Mouse (Mus musculus): Measurements from ENCODE around the gene Dnaja3. TPM values are rescaled to one million over a fixed set of nuclear protein-coding genes. Genes with fewer than 3 reads are reported as not detected.
"Not testable (repeated sequence)": the region's sequence is repeated elsewhere in the genome, so short reads cannot be mapped to it uniquely, and the experiment has no call there.

Dnaja3 gene
- polyA plus RNA-seq, 1 experiment from 2014 or later = 60.7 TPM

DNA sequence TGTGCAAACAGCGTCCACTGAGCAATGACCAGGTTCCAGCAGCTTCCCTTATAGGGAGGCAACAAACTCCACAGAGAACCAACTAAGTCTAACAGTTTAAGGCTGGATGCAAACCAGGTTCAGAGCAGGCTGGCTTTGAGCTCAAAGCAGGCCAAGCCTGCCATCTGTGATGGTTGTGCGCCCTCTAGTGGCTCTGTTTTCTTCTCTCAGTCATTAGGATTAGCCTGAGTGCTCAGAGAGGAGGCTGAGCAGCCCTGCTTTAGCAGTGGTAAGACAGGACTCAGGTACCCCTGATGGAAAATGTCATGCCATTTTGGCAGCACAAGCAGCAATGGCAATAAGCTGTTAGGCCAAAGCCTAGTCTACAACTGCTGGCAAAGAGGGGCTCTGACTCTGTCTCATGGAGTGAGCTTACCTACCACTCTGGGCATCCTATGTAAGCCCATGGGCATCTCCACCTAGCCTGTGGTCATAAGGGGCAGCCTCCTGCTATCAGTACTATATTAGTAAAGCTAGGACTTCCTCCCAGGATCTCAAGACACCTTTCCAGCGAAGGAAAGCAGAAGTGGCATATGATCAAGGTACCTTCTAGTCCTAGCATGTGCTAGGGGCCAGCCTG, 27.5 kb downstream of the Dnaja3 start:
- Histone ChIP-seq H3K4me1 (replicated peaks) (no peaks in the 10 kb centered on the region), H3K27me3 (ENCODE audit: insufficient read depth, poor library complexity, severe bottlenecking) (no peaks in the 10 kb centered on the region), H3K4me3 (no peak overlapping the region), H3K9me3 (no peaks in the 10 kb centered on the region), H3K27ac (0 out of 2 replicates have a peak overlapping the region, but pooled peaks have one; percentile 41), H3K36me3 (peaks cover 65% of the 10 kb centered on the region)
- WGBS = 24% methylated on average over 3 of the region's 3 CpGs
- peak; percentile 84 for DNase-seq (ENCODE audit: low spot score)

GRCm38 (mm10) chr16:4670317-4670716, 30.5 kb downstream of the Dnaja3 start:
- DNase-seq (ENCODE audit: low spot score) = no peak
- peaks cover 66% of the 10 kb centered on the region for H3K36me3 ChIP-seq
- 76% methylated on average over 5 of the region's 5 CpGs for WGBS

DNA sequence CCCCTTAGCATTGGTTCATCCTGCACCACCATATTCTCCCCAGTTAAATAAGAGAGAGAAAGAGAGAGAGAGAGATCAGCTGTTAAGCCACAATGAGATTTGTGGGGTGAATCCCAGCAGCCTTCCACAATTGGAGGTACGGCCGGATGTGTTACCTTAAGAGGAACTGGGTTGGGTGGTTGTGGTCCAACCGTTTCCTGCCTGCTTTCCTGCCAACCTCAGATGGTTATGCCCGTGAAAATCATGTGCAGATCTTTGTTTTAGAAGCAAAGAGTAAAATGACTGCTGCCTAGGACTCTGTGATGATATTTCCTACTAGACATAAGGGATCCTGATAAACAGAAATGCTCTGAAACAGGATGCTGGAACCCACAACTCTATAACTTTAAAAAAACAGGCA, 34.3 kb downstream of the Dnaja3 start:
- H3K27ac ChIP-seq = no peak overlapping the region
- 0 out of 2 replicates have a peak, but pooled peaks cover 4% of the 10 kb centered on the region for H3K27me3 ChIP-seq (ENCODE audit: insufficient read depth, poor library complexity, severe bottlenecking)
- 89% methylated on average over 4 of the region's 4 CpGs for WGBS
- no peaks in the 10 kb centered on the region for H3K9me3 ChIP-seq
- peaks cover 52% of the 10 kb centered on the region for H3K36me3 ChIP-seq
- no peak for DNase-seq (ENCODE audit: low spot score)
- H3K4me3 ChIP-seq = no peak overlapping the region
- H3K4me1 ChIP-seq (replicated peaks) = peaks cover 12% of the 10 kb centered on the region

More at GRCm38 (mm10) chr16:4670317-4670716, 30.5 kb downstream of the Dnaja3 start:
- no peaks in the 10 kb centered on the region for H3K9me3 ChIP-seq
- H3K4me3 ChIP-seq = no peak overlapping the region
- H3K27ac ChIP-seq = no peak overlapping the region
- H3K4me1 ChIP-seq (replicated peaks) = no peaks in the 10 kb centered on the region
- H3K27me3 ChIP-seq (ENCODE audit: insufficient read depth, poor library complexity, severe bottlenecking) = no peaks in the 10 kb centered on the region

DNA sequence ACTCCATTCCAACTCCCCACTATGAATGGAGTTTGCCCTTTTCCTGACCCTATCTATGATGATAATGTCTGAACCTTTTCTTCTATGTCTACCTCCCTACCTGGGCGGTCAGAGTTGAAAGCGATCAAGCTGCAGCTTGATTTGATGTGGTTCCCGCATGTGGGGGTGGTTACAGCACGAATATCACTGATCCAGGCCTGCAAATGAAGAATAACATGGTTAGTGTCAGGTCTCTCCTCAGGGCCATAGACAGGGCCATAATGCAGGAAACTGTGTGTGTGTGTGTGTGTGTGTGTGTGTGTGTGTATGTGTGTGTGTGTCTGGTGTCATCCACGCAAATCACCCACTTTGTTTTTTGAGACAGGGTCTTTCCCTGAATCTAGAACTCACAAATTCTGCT, 37.0 kb downstream of the Dnaja3 start:
- DNase-seq (ENCODE audit: low spot score) = no peak
- H3K4me1 ChIP-seq (replicated peaks) = peaks cover 19% of the 10 kb centered on the region
- peaks cover 33% of the 10 kb centered on the region for H3K36me3 ChIP-seq
- 93% methylated on average over 5 of the region's 5 CpGs for WGBS
- H3K27ac ChIP-seq = no peak overlapping the region
- H3K4me3 ChIP-seq = no peak overlapping the region
- H3K9me3 ChIP-seq = no peaks in the 10 kb centered on the region
- 0 out of 2 replicates have a peak, but pooled peaks cover 4% of the 10 kb centered on the region for H3K27me3 ChIP-seq (ENCODE audit: insufficient read depth, poor library complexity, severe bottlenecking)

GRCm38 (mm10) chr16:4678080-4678479, 38.3 kb downstream of the Dnaja3 start:
- no peaks in the 10 kb centered on the region for H3K9me3 ChIP-seq
- H3K27ac ChIP-seq = no peak overlapping the region
- 84% methylated on average over 5 of the region's 5 CpGs for WGBS
- peaks cover 33% of the 10 kb centered on the region for H3K36me3 ChIP-seq
- DNase-seq (ENCODE audit: low spot score) = no peak
- peak overlapping the region; percentile 80; the same call in 1 of the 2 replicates for H3K4me3 ChIP-seq
- H3K4me1 ChIP-seq (replicated peaks) = peaks cover 22% of the 10 kb centered on the region
- 0 out of 2 replicates have a peak, but pooled peaks cover 4% of the 10 kb centered on the region for H3K27me3 ChIP-seq (ENCODE audit: insufficient read depth, poor library complexity, severe bottlenecking)

- Histone ChIP-seq H3K27ac (peak within 1 kb of the TSS; percentile 85), H3K4me1 (replicated peaks) (peaks cover 28% of the 10 kb centered on the region), H3K36me3 (peaks cover 24% of the 10 kb centered on the region), H3K4me3 (peak within 1 kb of the TSS; percentile 80), H3K9me3 (no peaks in the 10 kb centered on the region), H3K27me3 (ENCODE audit: insufficient read depth, poor library complexity, severe bottlenecking) (0 out of 2 replicates have a peak, but pooled peaks cover 4% of the 10 kb centered on the region)
- under 1% methylated on average over 47 of the region's 47 CpGs for WGBS
- DNase-seq (ENCODE audit: low spot score) = peak; percentile 94
These were observed 39.6 kb downstream of the Dnaja3 start, which contains the start of gene Coro7 for GRCm38 (mm10) chr16:4679121-4680018. Gene Coro7, minus strand, starts transcription at chr16:4679777.

GRCm38 (mm10) chr16:4680922-4681455, 41.2 kb downstream of the Dnaja3 start:
- H3K4me3 ChIP-seq; H3K9me3 ChIP-seq; H3K27me3 ChIP-seq (ENCODE audit: insufficient read depth, poor library complexity, severe bottlenecking); H3K36me3 ChIP-seq; DNase-seq (ENCODE audit: low spot score); H3K27ac ChIP-seq: not testable (repeated sequence)
- H3K4me1 ChIP-seq (replicated peaks) = peaks cover 40% of the 10 kb centered on the region
- WGBS = 86% methylated on average over 3 of the region's 3 CpGs

DNA sequence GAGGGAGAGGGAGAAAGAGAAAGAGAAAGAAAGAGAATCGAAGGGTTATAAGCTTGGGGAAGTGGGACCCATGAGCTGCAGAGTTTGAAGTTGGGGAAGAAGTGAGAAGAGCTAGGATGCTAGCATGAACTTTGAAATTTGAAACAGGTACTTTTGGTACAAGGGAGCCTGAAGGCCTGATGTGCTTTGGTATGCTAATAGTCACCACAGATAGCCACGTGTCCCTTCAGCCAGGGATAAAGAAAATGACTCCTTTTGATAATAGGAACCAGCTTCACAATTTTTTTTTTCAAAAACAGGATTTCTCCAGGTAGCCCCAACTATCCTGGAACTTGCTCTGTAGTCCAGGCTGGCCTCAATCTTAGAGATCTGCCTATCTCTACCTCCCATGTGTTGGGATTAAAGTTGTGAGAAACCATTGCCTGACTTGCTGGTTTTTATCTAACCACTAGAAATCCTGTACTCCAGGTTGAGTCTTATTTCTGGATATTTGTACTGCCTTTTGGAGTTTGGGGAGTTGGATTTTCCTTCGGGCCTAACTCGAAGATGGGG, 42.9 kb downstream of the Dnaja3 start:
- Histone ChIP-seq H3K4me3 (peak overlapping the region; percentile 98; the same call in 1 of the 2 replicates), H3K4me1 (replicated peaks) (peaks cover 40% of the 10 kb centered on the region), H3K36me3 (peaks cover 11% of the 10 kb centered on the region), H3K27ac (peak overlapping the region; percentile 92; the same call in 1 of the 2 replicates), H3K27me3 (ENCODE audit: insufficient read depth, poor library complexity, severe bottlenecking) (0 out of 2 replicates have a peak, but pooled peaks cover 4% of the 10 kb centered on the region), H3K9me3 (no peaks in the 10 kb centered on the region)
- no peak for DNase-seq (ENCODE audit: low spot score)
- 75% methylated on average over 4 of the region's 4 CpGs for WGBS

DNA sequence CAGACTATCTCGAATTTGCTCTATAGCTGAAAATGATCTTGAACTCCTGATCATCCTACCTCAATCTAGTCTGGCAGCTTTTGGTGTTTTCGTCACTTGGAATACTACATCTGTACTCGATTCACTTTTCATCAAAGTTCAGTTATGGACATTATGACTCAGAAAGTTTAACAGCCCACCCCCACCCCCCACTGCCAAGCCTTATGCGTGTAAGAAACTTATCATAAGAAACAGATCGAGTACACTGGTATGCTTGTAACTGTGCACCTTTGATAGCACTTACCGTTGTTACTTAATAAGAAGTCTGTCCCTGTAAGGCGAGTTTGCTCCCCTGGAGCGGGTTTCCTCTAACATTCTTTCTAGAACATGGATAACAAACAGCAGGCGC, 43.4 kb downstream of the Dnaja3 start:
- WGBS = 32% methylated on average over 9 of the region's 9 CpGs
- Histone ChIP-seq H3K27me3 (ENCODE audit: insufficient read depth, poor library complexity, severe bottlenecking) (0 out of 2 replicates have a peak, but pooled peaks cover 4% of the 10 kb centered on the region), H3K4me1 (replicated peaks) (peaks cover 37% of the 10 kb centered on the region), H3K36me3 (peaks cover 15% of the 10 kb centered on the region), H3K4me3 (peak overlapping the region; percentile 98), H3K27ac (peak overlapping the region; percentile 92), H3K9me3 (no peaks in the 10 kb centered on the region)
- DNase-seq (ENCODE audit: low spot score) = no peak

DNA sequence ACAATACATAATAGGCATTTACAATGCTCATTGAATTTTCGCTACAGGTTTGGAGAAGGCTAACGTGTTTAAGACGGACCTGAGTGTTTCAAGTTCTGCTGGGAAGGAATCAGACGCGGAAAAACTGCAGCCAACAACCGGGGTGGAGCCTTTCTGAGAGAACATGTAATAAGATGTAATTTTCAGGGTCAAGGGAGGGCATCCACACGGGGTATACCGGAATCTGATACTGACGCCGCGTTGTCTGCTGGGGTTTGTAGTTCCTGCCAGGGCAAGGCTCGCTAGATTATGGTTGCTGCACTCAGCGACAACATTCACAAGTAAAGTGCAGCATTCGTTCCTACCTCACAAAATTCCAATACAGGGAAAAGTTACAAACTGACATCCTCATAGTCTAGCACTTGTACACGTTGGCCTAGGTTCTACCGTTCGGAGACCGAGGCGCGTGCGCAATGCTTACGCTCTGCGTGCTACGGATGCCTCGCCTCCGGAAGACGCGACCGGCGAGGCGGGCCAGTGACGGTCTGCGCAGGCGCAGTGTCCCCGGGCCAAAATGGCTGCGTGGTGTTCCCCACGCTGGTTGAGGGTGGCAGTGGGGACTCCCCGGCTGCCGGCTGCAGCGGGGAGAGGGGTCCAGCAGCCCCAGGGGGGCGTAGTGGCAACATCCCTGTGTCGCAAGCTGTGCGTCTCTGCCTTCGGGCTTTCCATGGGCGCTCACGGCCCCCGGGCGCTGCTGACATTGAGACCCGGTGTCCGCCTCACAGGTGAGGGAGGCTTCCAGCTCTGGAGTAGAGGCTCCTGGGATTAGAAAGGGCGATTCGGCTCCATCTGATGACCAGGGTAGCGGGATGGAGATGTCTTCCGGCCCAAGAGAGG, 44.0 kb downstream of the Dnaja3 start:
- Histone ChIP-seq H3K27me3 (ENCODE audit: insufficient read depth, poor library complexity, severe bottlenecking) (0 out of 2 replicates have a peak, but pooled peaks cover under 1% of the 10 kb centered on the region), H3K4me1 (replicated peaks) (peaks cover 31% of the 10 kb centered on the region), H3K27ac (peak overlapping the region; percentile 92), H3K4me3 (peak overlapping the region; percentile 98), H3K9me3 (no peaks in the 10 kb centered on the region), H3K36me3 (peaks cover 20% of the 10 kb centered on the region)
- WGBS = under 1% methylated on average over 54 of the region's 54 CpGs
- DNase-seq (ENCODE audit: low spot score) = peak; percentile 95

GRCm38 (mm10) chr16:4684457-4684791, 44.6 kb downstream of the Dnaja3 start:
- H3K4me3 ChIP-seq = peak overlapping the region; percentile 98
- H3K27ac ChIP-seq = peak overlapping the region; percentile 92
- 3% methylated on average over 9 of the region's 9 CpGs for WGBS
- H3K4me1 ChIP-seq (replicated peaks) = peaks cover 25% of the 10 kb centered on the region
- H3K9me3 ChIP-seq = 0 out of 2 replicates have a peak, but pooled peaks cover 3% of the 10 kb centered on the region
- no peaks in the 10 kb centered on the region for H3K27me3 ChIP-seq (ENCODE audit: insufficient read depth, poor library complexity, severe bottlenecking)
- no peak for DNase-seq (ENCODE audit: low spot score)
- peaks cover 26% of the 10 kb centered on the region for H3K36me3 ChIP-seq

- not testable (repeated sequence) for H3K27me3 ChIP-seq (ENCODE audit: insufficient read depth, poor library complexity, severe bottlenecking); H3K27ac ChIP-seq; DNase-seq (ENCODE audit: low spot score); H3K9me3 ChIP-seq; H3K4me3 ChIP-seq
- Histone ChIP-seq H3K4me1 (replicated peaks) (peaks cover 12% of the 10 kb centered on the region), H3K36me3 (peaks cover 74% of the 10 kb centered on the region)
- 98% methylated on average over 4 of the region's 4 CpGs for WGBS
These were observed 49.6 kb downstream of the Dnaja3 start for GRCm38 (mm10) chr16:4689371-4689770.

Measured in hindbrain, embryonic 10.5 days (tissue).